Comparison of ENCODE assay signal across 1 mouse cellular context in genomic region chr5:143491736-143492135, GRCm38 (mm10).
A peak's percentile ranks its signal among the peaks of the same experiment; 100 is the strongest.
TF ChIP-seq lines count a peak whose summit lies in the region.

No protein-coding gene starts in this region.

TF ChIP-seq in MEL, 35 proteins besides CTCF, POLR2A, EP300 and RAD21:
- TF ChIP-seq CHD1 (IDR thresholded peaks at IDR 0.05; ENCODE audit: low read depth, low read length) (no peak), E2F4 (IDR thresholded peaks at IDR 0.05; ENCODE audit: borderline replicate concordance, low read depth, low read length) (no peak), USF2 (IDR thresholded peaks at IDR 0.05; ENCODE audit: borderline replicate concordance in 1 of 2, insufficient read depth in 1 of 2, low read depth in 1 of 2, low read length in 2 of 2) (no peak), MAFK (IDR thresholded peaks at IDR 0.05; ENCODE audit: borderline replicate concordance, low read depth, low read length) (no peak), ELF1 (IDR thresholded peaks at IDR 0.05; ENCODE audit: low read depth, low read length) (no peak), ZMIZ1 (IDR thresholded peaks at IDR 0.05; ENCODE audit: low read depth, low read length) (no peak), MAZ (IDR thresholded peaks at IDR 0.05; ENCODE audit: low read depth, low read length) (no peak), ETS1 (IDR thresholded peaks at IDR 0.05; ENCODE audit: low read depth, low read length) (no peak), MYC (IDR thresholded peaks at IDR 0.05; ENCODE audit: low read depth, low read length) (0 out of 2 replicates have a peak, but pooled peaks have one; percentile 36), SMC3 (IDR thresholded peaks at IDR 0.05; ENCODE audit: low read depth, low read length) (peak; percentile 34), NELFE (IDR thresholded peaks at IDR 0.05; ENCODE audit: low read depth, low read length) (no peak), UBTF (IDR thresholded peaks at IDR 0.05; ENCODE audit: borderline replicate concordance, insufficient read depth, low read depth, low read length) (no peak), MAX (IDR thresholded peaks at IDR 0.05; ENCODE audit: low read length) (no peak), RCOR1 (IDR thresholded peaks at IDR 0.05; ENCODE audit: low read depth, low read length) (no peak)
TF ChIP-seq in MEL: peak in this region for 2.
